Mouse (Mus musculus) CH12.LX (cell line): ENCODE results near the gene Mvp. TPM values are rescaled to one million over a fixed set of nuclear protein-coding genes. Genes with fewer than 3 reads are reported as not detected.

Source experiments
- DNase-seq: peaks from one replicate; pipeline ENCODE4 v3.0.0-alpha.2; 2013; ENCODE audit errors: extremely low read depth
- H3K27ac ChIP-seq: 2 replicates; pipeline ENCODE4 v1.5.1; 2012; ENCODE audit warnings: low read depth, mild to moderate bottlenecking, control low read depth, moderate library complexity; ENCODE audit not compliant: insufficient read depth
- H3K27me3 ChIP-seq: replicated peaks from 2 replicates; pipeline ENCODE3; 2012; ENCODE audit warnings: inconsistent platforms
- H3K36me3 ChIP-seq, 2 experiments: replicated peaks in 1 of 2; 2 replicates each; pipeline versions ENCODE3 to v1.6.1; 2012; ENCODE audit warnings: inconsistent platforms in 1 of 2, low read length in 1 of 2, mild to moderate bottlenecking in 1 of 2, mixed read lengths in 1 of 2, moderate library complexity in 1 of 2; ENCODE audit not compliant: control insufficient read depth in 1 of 2, insufficient read depth in 1 of 2
- H3K4me1 ChIP-seq, 2 experiments: 2 replicates each; pipeline ENCODE4 v1.6.1; 2012; ENCODE audit warnings: inconsistent platforms in 1 of 2, moderate library complexity in 1 of 2; ENCODE audit not compliant: insufficient read depth in 2 of 2, control insufficient read depth in 1 of 2
- H3K4me2 ChIP-seq: 2 replicates; pipeline ENCODE4 v1.6.1; 2012; ENCODE audit warnings: low read depth, mild to moderate bottlenecking, control low read depth; ENCODE audit not compliant: poor library complexity, insufficient read depth, severe bottlenecking
- H3K4me3 ChIP-seq, 3 experiments: fragments of 150-350 bp in 1 of 3; sonication (generic) in 1 of 3; replicated peaks in 1 of 3; 2 replicates each; pipeline versions ENCODE3 to v1.5.1; 2011 to 2012; ENCODE audit warnings: low read depth in 2 of 3, low read length in 2 of 3, mild to moderate bottlenecking in 2 of 3, moderate library complexity in 2 of 3, control low read depth in 1 of 3, improper control_type of control experiment in 1 of 3, inconsistent platforms in 1 of 3, mixed read lengths in 1 of 3; ENCODE audit not compliant: poor library complexity in 1 of 3
- H3K79me2 ChIP-seq: replicated peaks from 2 replicates; pipeline ENCODE4 v1.6.1; 2012; ENCODE audit warnings: mild to moderate bottlenecking, moderate library complexity; ENCODE audit not compliant: control insufficient read depth, poor library complexity, insufficient read depth, severe bottlenecking; ENCODE audit errors: extremely low read depth
- H3K9ac ChIP-seq: 2 replicates; pipeline ENCODE4 v1.6.1; 2012; ENCODE audit warnings: low read depth, mild to moderate bottlenecking, control low read depth, moderate library complexity; ENCODE audit not compliant: insufficient read depth
- H3K9me3 ChIP-seq: replicated peaks from 2 replicates; pipeline ENCODE3; 2012; ENCODE audit warnings: low read length, inconsistent platforms, mixed read lengths
- BHLHE40 ChIP-seq: IDR thresholded peaks from 2 replicates; pipeline ENCODE4 v1.6.1; 2011; ENCODE audit warnings: mild to moderate bottlenecking, low read depth, low read length, improper control_type of control experiment
- CHD1 ChIP-seq: IDR thresholded peaks from 2 replicates; pipeline ENCODE4 v1.6.1; 2012; ENCODE audit warnings: low read depth, low read length, improper control_type of control experiment, inconsistent platforms
- CHD2 ChIP-seq: IDR thresholded peaks from 2 replicates; pipeline ENCODE4 v1.6.1; 2011; ENCODE audit warnings: low read length, improper control_type of control experiment
- CTCF ChIP-seq, 2 experiments: IDR thresholded peaks in 1 of 2; conservative IDR thresholded peaks in 1 of 2; 2 replicates each; pipeline ENCODE4 v1.5.1; 2011 to 2012; ENCODE audit warnings: low read depth in 2 of 2, low read length in 2 of 2, improper control_type of control experiment in 1 of 2, inconsistent platforms in 1 of 2, mild to moderate bottlenecking in 1 of 2, moderate library complexity in 1 of 2
- E2F4 ChIP-seq: IDR thresholded peaks from 2 replicates; pipeline ENCODE4 v1.6.1; 2011; ENCODE audit warnings: low read depth, low read length, improper control_type of control experiment; ENCODE audit not compliant: insufficient replicate concordance
- ELF1 ChIP-seq: IDR thresholded peaks from 2 replicates; pipeline ENCODE4 v1.6.1; 2014; ENCODE audit warnings: low read depth, mild to moderate bottlenecking, inconsistent platforms, low read length, improper control_type of control experiment
- EP300 ChIP-seq: IDR thresholded peaks from 2 replicates; pipeline ENCODE4 v1.6.1; 2011; ENCODE audit warnings: low read length, improper control_type of control experiment
- ETS1 ChIP-seq: conservative IDR thresholded peaks from 2 replicates; pipeline ENCODE4 v1.6.1; 2012; ENCODE audit warnings: low read depth, mild to moderate bottlenecking, inconsistent platforms, low read length, improper control_type of control experiment, moderate library complexity
- IRF4 ChIP-seq: IDR thresholded peaks from 2 replicates; pipeline ENCODE4 v1.6.1; 2014; ENCODE audit warnings: low read depth, mild to moderate bottlenecking, inconsistent platforms, low read length, improper control_type of control experiment
- MAFK ChIP-seq: IDR thresholded peaks from 2 replicates; pipeline ENCODE4 v1.6.1; 2011; ENCODE audit warnings: low read length, improper control_type of control experiment; ENCODE audit not compliant: insufficient replicate concordance
- MAX ChIP-seq: IDR thresholded peaks from 2 replicates; pipeline ENCODE4 v1.6.1; 2011; ENCODE audit warnings: low read length, improper control_type of control experiment
- MAZ ChIP-seq: IDR thresholded peaks from 2 replicates; pipeline ENCODE4 v1.6.1; 2012; ENCODE audit warnings: low read depth, mild to moderate bottlenecking, inconsistent platforms, low read length, improper control_type of control experiment, moderate library complexity
- MXI1 ChIP-seq: IDR thresholded peaks from 2 replicates; pipeline ENCODE4 v1.6.1; 2011; ENCODE audit warnings: mild to moderate bottlenecking, low read depth, low read length, improper control_type of control experiment
- NELFE ChIP-seq: IDR thresholded peaks from 2 replicates; pipeline ENCODE4 v1.6.1; 2011; ENCODE audit warnings: low read depth, low read length, improper control_type of control experiment
- NRF1 ChIP-seq: IDR thresholded peaks from 2 replicates; pipeline ENCODE4 v1.6.1; 2014; ENCODE audit warnings: low read depth, mild to moderate bottlenecking, inconsistent platforms, low read length, improper control_type of control experiment, moderate library complexity
- PAX5 ChIP-seq: IDR thresholded peaks from 2 replicates; pipeline ENCODE4 v1.6.1; 2012; ENCODE audit warnings: low read length, inconsistent platforms, mixed read lengths
- RAD21 ChIP-seq: IDR thresholded peaks from 2 replicates; pipeline ENCODE4 v1.6.1; 2011; ENCODE audit warnings: low read depth, mild to moderate bottlenecking, low read length, improper control_type of control experiment, moderate library complexity
- RCOR1 ChIP-seq: conservative IDR thresholded peaks from 2 replicates; pipeline ENCODE4 v1.6.1; 2012; ENCODE audit warnings: low read depth, mild to moderate bottlenecking, inconsistent platforms, low read length, improper control_type of control experiment
- SIN3A ChIP-seq: IDR thresholded peaks from 2 replicates; pipeline ENCODE4 v1.6.1; 2012; ENCODE audit warnings: low read length, improper control_type of control experiment, inconsistent platforms
- SMC3 ChIP-seq: IDR thresholded peaks from 2 replicates; pipeline ENCODE4 v1.6.1; 2011; ENCODE audit warnings: low read depth, low read length, improper control_type of control experiment
- TBP ChIP-seq: conservative IDR thresholded peaks from 2 replicates; pipeline ENCODE4 v1.6.1; 2011; ENCODE audit warnings: low read depth, low read length, improper control_type of control experiment
- TCF12 ChIP-seq: IDR thresholded peaks from 2 replicates; pipeline ENCODE4 v1.6.1; 2014; ENCODE audit warnings: low read depth, mild to moderate bottlenecking, inconsistent platforms, low read length, improper control_type of control experiment
- USF1 ChIP-seq: IDR thresholded peaks from 2 replicates; pipeline ENCODE4 v1.6.1; 2014; ENCODE audit warnings: low read depth, mild to moderate bottlenecking, inconsistent platforms, low read length, improper control_type of control experiment
- USF2 ChIP-seq: conservative IDR thresholded peaks from 2 replicates; pipeline ENCODE4 v1.6.1; 2011; ENCODE audit warnings: low read depth, low read length, improper control_type of control experiment
- ZMIZ1 ChIP-seq: IDR thresholded peaks from 2 replicates; pipeline ENCODE4 v1.6.1; 2012; ENCODE audit warnings: low read depth, mild to moderate bottlenecking, inconsistent platforms, low read length, improper control_type of control experiment
- ZNF384 ChIP-seq: IDR thresholded peaks from 2 replicates; pipeline ENCODE4 v1.6.1; 2012; ENCODE audit warnings: low read depth, low read length, improper control_type of control experiment, inconsistent platforms
- dilution Hi-C: fragments of 300-500 bp; cut with MboI; formaldehyde crosslinking; loops from 2 replicates; pipeline ENCODE4 v1.14.3; 2020; ENCODE audit warnings: low sequenced_read_pairs; ENCODE audit not compliant: extremely low pct_unique_long_range_greater_than_20kb, extremely low pct_ligation_motif_present
- in situ Hi-C: fragments of 300-500 bp; cut with MboI; formaldehyde crosslinking; loops from 3 replicates; pipeline ENCODE4 v1.14.3; 2019; ENCODE audit warnings: low sequenced_read_pairs, low pct_ligation_motif_present, low pct_unique_long_range_greater_than_20kb, mixed read lengths
- polyA plus RNA-seq: library from polyadenylated mRNA; unstranded; fragments of >175 nt; gene quantifications from 2 replicates; pipeline ENCODE4 v1.2.1, GENCODE M21; 2012; ENCODE audit warnings: low read depth; ENCODE audit not compliant: insufficient read length
- total RNA-seq, 2 experiments: library from RNA; depleted of rRNA; stranded (reverse); fragments of 300-350 nt in 1 of 2; fragments of >200 nt in 1 of 2; gene quantifications; 2 replicates each; pipeline ENCODE4 v1.2.3; 2012 to 2014

Mvp gene
- total and polyA plus RNA-seq, 3 experiments: 33.3 to 53.7 (median 52.1) TPM

GRCm38 (mm10) chr7:126941801-126942200 lies 72.6 kb downstream of the Mvp start (continued):
- TF ChIP-seq E2F4 (no peak), NRF1 (no peak), USF2 (no peak), MAZ (peak; percentile 86), ZMIZ1 (no peak), TCF12 (peak; percentile 73; the same call in 1 of the 2 replicates), RAD21 (no peak; the same call in none of the 2 replicates), MAFK (0 out of 2 replicates have a peak, but pooled peaks have one; percentile 40), RCOR1 (peak; percentile 43; the same call in 1 of the 2 replicates), SMC3 (no peak), CTCF (conservative IDR thresholded peaks at IDR 0.05 in 1 of 2, IDR thresholded peaks at IDR 0.05 in 1 of 2; ENCODE audit: low read depth in 2 of 2, low read length in 2 of 2) (no peak), TBP (0 out of 2 replicates have a peak, but pooled peaks have one; percentile 67)

- in situ Hi-C loops (no loop called here), dilution Hi-C loops (no loop called here)
- Histone ChIP-seq H3K36me3 (peaks cover 23 to 73% of the 10 kb centered on the region in 2 experiments), H3K9me3 (peaks cover 8% of the 10 kb centered on the region), H3K9ac (no peak overlapping the region), H3K27me3 (no peaks in the 10 kb centered on the region), H3K27ac (peak overlapping the region; percentile 95), H3K4me2 (peak overlapping the region; percentile 81), H3K79me2 (peaks cover 3% of the 10 kb centered on the region), H3K4me1 (peaks cover 23 to 72% of the 10 kb centered on the region in 2 experiments), H3K4me3 (peak overlapping the region in 1 of 3 experiments; percentile 29)
- DNase-seq: peak; percentile 42
- TF ChIP-seq ELF1 (no peak), USF1 (no peak), IRF4 (0 out of 2 replicates have a peak, but pooled peaks have one; percentile 32), MAZ (no peak), MAX (no peak), CHD2 (no peak; the same call in 1 of the 2 replicates), BHLHE40 (0 out of 2 replicates have a peak, but pooled peaks have one; percentile 9), RAD21 (no peak), USF2 (no peak), CHD1 (no peak), ZMIZ1 (no peak), TCF12 (0 out of 2 replicates have a peak, but pooled peaks have one; percentile 22), SIN3A (0 out of 2 replicates have a peak, but pooled peaks have one; percentile 4), ZNF384 (no peak), NRF1 (no peak), MXI1 (no peak), ETS1 (peak; percentile 25), EP300 (0 out of 2 replicates have a peak, but pooled peaks have one; percentile 41), CTCF (conservative IDR thresholded peaks at IDR 0.05 in 1 of 2, IDR thresholded peaks at IDR 0.05 in 1 of 2; ENCODE audit: low read depth in 2 of 2, low read length in 2 of 2) (no peak), PAX5 (no peak), NELFE (no peak)
These were observed 73.2 kb downstream of the Mvp start for GRCm38 (mm10) chr7:126941171-126941570.

Other genes with a start within 250 kb of the Mvp start
Only the 20 nearest of the 33 such genes appear.
- gene Doc2a, start 167.2 kb downstream of the Mvp start, total RNA-seq (2012; rRNA removed): 1.9 and 3.4 TPM in 2 replicates
- not detected in 2 replicates for gene Doc2a, start 167.2 kb downstream of the Mvp start, total RNA-seq (2014; rRNA removed)
- gene Doc2a, start 167.2 kb downstream of the Mvp start, polyA plus RNA-seq: not detected in 2 replicates
- 70.9 and 103 TPM in 2 replicates for gene Hirip3, start 152.6 kb downstream of the Mvp start, total RNA-seq (2012; rRNA removed)
- gene Hirip3, start 152.6 kb downstream of the Mvp start, total RNA-seq (2014; rRNA removed): 42.4 and 44.7 TPM in 2 replicates
- 190 and 267 TPM in 2 replicates for gene Hirip3, start 152.6 kb downstream of the Mvp start, polyA plus RNA-seq
- 73.9 and 109 TPM in 2 replicates for gene Ino80e, start 152.2 kb downstream of the Mvp start, total RNA-seq (2012; rRNA removed)
- 73.6 and 78.4 TPM in 2 replicates for gene Ino80e, start 152.2 kb downstream of the Mvp start, total RNA-seq (2014; rRNA removed)
- 216 and 243 TPM in 2 replicates for gene Ino80e, start 152.2 kb downstream of the Mvp start, polyA plus RNA-seq
- gene Taok2, start 129.9 kb downstream of the Mvp start, total RNA-seq (2012; rRNA removed): 28.5 and 29.0 TPM in 2 replicates
- 13.6 and 15.3 TPM in 2 replicates for gene Taok2, start 129.9 kb downstream of the Mvp start, total RNA-seq (2014; rRNA removed)
- gene Taok2, start 129.9 kb downstream of the Mvp start, polyA plus RNA-seq: 32.2 and 33.0 TPM in 2 replicates
- gene Tmem219, start 91.7 kb downstream of the Mvp start, total RNA-seq (2012; rRNA removed): 39.7 and 43.2 TPM in 2 replicates
- gene Tmem219, start 91.7 kb downstream of the Mvp start, total RNA-seq (2014; rRNA removed): 31.3 and 33.4 TPM in 2 replicates
- gene Tmem219, start 91.7 kb downstream of the Mvp start, polyA plus RNA-seq: 37.4 and 39.3 TPM in 2 replicates
- 35.0 and 37.5 TPM in 2 replicates for gene Kctd13, start 85.7 kb downstream of the Mvp start, total RNA-seq (2012; rRNA removed)
- gene Kctd13, start 85.7 kb downstream of the Mvp start, total RNA-seq (2014; rRNA removed): 16.4 and 19.0 TPM in 2 replicates
- gene Kctd13, start 85.7 kb downstream of the Mvp start, polyA plus RNA-seq: 35.2 and 40.4 TPM in 2 replicates
- 0.08 TPM in 1 of 2 replicates, not detected in the other for gene Asphd1, start 65.0 kb downstream of the Mvp start, total RNA-seq (2012; rRNA removed)
- not detected in 2 replicates for gene Asphd1, start 65.0 kb downstream of the Mvp start, total RNA-seq (2014; rRNA removed)
- 1.3 and 1.8 TPM in 2 replicates for gene Asphd1, start 65.0 kb downstream of the Mvp start, polyA plus RNA-seq
- gene Sez6l2, start 64.1 kb downstream of the Mvp start, total RNA-seq (2012; rRNA removed): 7.2 and 8.8 TPM in 2 replicates
- 8.9 and 9.9 TPM in 2 replicates for gene Sez6l2, start 64.1 kb downstream of the Mvp start, total RNA-seq (2014; rRNA removed)
- gene Sez6l2, start 64.1 kb downstream of the Mvp start, polyA plus RNA-seq: 29.2 and 29.3 TPM in 2 replicates
- 72.8 and 86.2 TPM in 2 replicates for gene Cdipt, start 38.7 kb downstream of the Mvp start, total RNA-seq (2012; rRNA removed)
- 100 and 108 TPM in 2 replicates for gene Cdipt, start 38.7 kb downstream of the Mvp start, total RNA-seq (2014; rRNA removed)
- gene Cdipt, start 38.7 kb downstream of the Mvp start, polyA plus RNA-seq: 120 and 138 TPM in 2 replicates
- 0.46 and 0.47 TPM in 2 replicates for gene Cdiptos, start 38.5 kb downstream of the Mvp start, total RNA-seq (2012; rRNA removed)
- gene Cdiptos, start 38.5 kb downstream of the Mvp start, total RNA-seq (2014; rRNA removed): not detected in 2 replicates
- 0.31 and 0.97 TPM in 2 replicates for gene Cdiptos, start 38.5 kb downstream of the Mvp start, polyA plus RNA-seq
- 0.25 and 0.30 TPM in 2 replicates for gene Pagr1b, start 1.9 kb upstream of the Mvp start, total RNA-seq (2012; rRNA removed)
- not detected in 2 replicates for gene Pagr1b, start 1.9 kb upstream of the Mvp start, total RNA-seq (2014; rRNA removed)
- 2.8 and 6.6 TPM in 2 replicates for gene Pagr1b, start 1.9 kb upstream of the Mvp start, polyA plus RNA-seq
- 56.9 and 60.0 TPM in 2 replicates for gene Pagr1a, start 2.7 kb upstream of the Mvp start, total RNA-seq (2012; rRNA removed)
- gene Pagr1a, start 2.7 kb upstream of the Mvp start, total RNA-seq (2014; rRNA removed): 12.0 and 24.9 TPM in 2 replicates
- 69.4 and 71.3 TPM in 2 replicates for gene Pagr1a, start 2.7 kb upstream of the Mvp start, polyA plus RNA-seq
- gene Gm42742, start 6.5 kb upstream of the Mvp start, total RNA-seq (2012; rRNA removed): 13.2 and 16.0 TPM in 2 replicates
- 37.1 and 45.1 TPM in 2 replicates for gene Gm42742, start 6.5 kb upstream of the Mvp start, total RNA-seq (2014; rRNA removed)
- 6.1 and 14.9 TPM in 2 replicates for gene Gm42742, start 6.5 kb upstream of the Mvp start, polyA plus RNA-seq
- gene Prrt2, start 6.6 kb upstream of the Mvp start, total RNA-seq (2012; rRNA removed): not detected in 2 replicates
- gene Prrt2, start 6.6 kb upstream of the Mvp start, total RNA-seq (2014; rRNA removed): 0.09 TPM in 1 of 2 replicates, not detected in the other
- 1.2 TPM in 2 replicates for gene Prrt2, start 6.6 kb upstream of the Mvp start, polyA plus RNA-seq
- 87.0 and 112 TPM in 2 replicates for gene Maz, start 12.4 kb upstream of the Mvp start, total RNA-seq (2012; rRNA removed)
- 84.5 and 91.2 TPM in 2 replicates for gene Maz, start 12.4 kb upstream of the Mvp start, total RNA-seq (2014; rRNA removed)
- gene Maz, start 12.4 kb upstream of the Mvp start, polyA plus RNA-seq: 219 and 241 TPM in 2 replicates
- gene Kif22, start 27.9 kb upstream of the Mvp start, total RNA-seq (2012; rRNA removed): 54.2 and 63.9 TPM in 2 replicates
- 58.1 and 65.0 TPM in 2 replicates for gene Kif22, start 27.9 kb upstream of the Mvp start, total RNA-seq (2014; rRNA removed)
- gene Kif22, start 27.9 kb upstream of the Mvp start, polyA plus RNA-seq: 81.4 and 86.2 TPM in 2 replicates
- gene Zg16, start 72.7 kb upstream of the Mvp start, total RNA-seq (2012; rRNA removed): not detected in 2 replicates
- gene Zg16, start 72.7 kb upstream of the Mvp start, total RNA-seq (2014; rRNA removed): not detected in 2 replicates
- not detected in 2 replicates for gene Zg16, start 72.7 kb upstream of the Mvp start, polyA plus RNA-seq
- 15.7 and 19.0 TPM in 2 replicates for gene AI467606, start 76.7 kb upstream of the Mvp start, total RNA-seq (2012; rRNA removed)
- 18.6 and 26.4 TPM in 2 replicates for gene AI467606, start 76.7 kb upstream of the Mvp start, total RNA-seq (2014; rRNA removed)
- gene AI467606, start 76.7 kb upstream of the Mvp start, polyA plus RNA-seq: 18.3 and 20.5 TPM in 2 replicates
- 0.21 and 0.30 TPM in 2 replicates for gene Qprt, start 107.6 kb upstream of the Mvp start, total RNA-seq (2012; rRNA removed)
- 0.15 TPM in 1 of 2 replicates, not detected in the other for gene Qprt, start 107.6 kb upstream of the Mvp start, total RNA-seq (2014; rRNA removed)
- gene Qprt, start 107.6 kb upstream of the Mvp start, polyA plus RNA-seq: 0.14 TPM in 1 of 2 replicates, not detected in the other
- 14.4 and 16.3 TPM in 2 replicates for gene Spn, start 123.2 kb upstream of the Mvp start, total RNA-seq (2012; rRNA removed)
- 2.4 and 2.6 TPM in 2 replicates for gene Spn, start 123.2 kb upstream of the Mvp start, total RNA-seq (2014; rRNA removed)
- gene Spn, start 123.2 kb upstream of the Mvp start, polyA plus RNA-seq: 3.3 and 3.6 TPM in 2 replicates